Mouse (Mus musculus): ENCODE measurements around the gene Hist1h3d.
A peak's percentile ranks its signal among the peaks of the same experiment; 100 is the strongest.
"Not testable (repeated sequence)": the region's sequence is repeated elsewhere in the genome, so short reads cannot be mapped to it uniquely, and the experiment has no call there.

Hist1h3d gene

GRCm38 (mm10) chr13:23575271-23575851, at the start of gene Hist1h3d:
Hist1h3d (plus strand) TSS chr13:23575763.
- DNase-seq: peak; percentile 53

- no peak for DNase-seq
Observed at GRCm38 (mm10) chr13:23525901-23526300, 49.7 kb upstream of the Hist1h3d start.

DNA sequence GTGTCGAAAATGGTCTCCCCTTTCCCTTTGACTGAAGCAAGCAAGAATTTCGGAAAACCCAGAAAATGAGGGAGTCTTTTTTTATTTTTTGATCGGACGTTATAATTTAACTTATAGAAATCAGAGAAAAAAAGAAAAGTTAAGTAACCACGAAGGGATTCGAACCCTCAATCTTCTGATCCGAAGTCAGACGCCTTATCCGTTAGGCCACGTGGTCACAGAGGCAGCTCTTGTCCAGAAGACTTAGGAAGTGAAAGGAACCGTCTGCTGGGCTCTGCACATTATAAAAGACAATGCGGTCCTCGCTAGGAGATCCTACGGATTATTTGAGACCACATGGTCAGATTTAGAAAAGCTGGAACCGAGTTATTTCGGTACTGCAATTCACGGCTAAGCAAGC, 49.3 kb upstream of the Hist1h3d start:
- DNase-seq: peak; percentile 96

DNA sequence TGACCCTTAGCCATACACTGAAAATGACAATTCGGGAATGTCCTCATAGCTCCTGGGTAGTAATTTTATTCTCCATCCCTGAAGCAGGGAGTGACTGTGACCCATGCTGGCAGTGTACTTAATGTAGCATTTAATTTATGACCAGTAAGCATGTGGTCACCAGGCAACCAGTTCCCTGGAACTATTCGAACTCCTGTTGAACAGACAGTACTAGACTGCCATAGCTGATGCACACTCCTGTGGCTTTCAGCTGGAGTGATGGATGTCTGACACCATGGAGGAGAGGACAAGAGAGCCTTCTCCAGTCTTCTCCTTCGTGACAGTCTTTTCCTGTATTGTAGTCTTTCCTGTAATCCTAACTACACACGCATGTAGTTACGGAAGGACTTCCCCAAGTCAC, 46.6 kb upstream of the Hist1h3d start:
- no peak for DNase-seq

- peak; percentile 39 for DNase-seq
Observed at GRCm38 (mm10) chr13:23529480-23530165, 45.9 kb upstream of the Hist1h3d start.

DNA sequence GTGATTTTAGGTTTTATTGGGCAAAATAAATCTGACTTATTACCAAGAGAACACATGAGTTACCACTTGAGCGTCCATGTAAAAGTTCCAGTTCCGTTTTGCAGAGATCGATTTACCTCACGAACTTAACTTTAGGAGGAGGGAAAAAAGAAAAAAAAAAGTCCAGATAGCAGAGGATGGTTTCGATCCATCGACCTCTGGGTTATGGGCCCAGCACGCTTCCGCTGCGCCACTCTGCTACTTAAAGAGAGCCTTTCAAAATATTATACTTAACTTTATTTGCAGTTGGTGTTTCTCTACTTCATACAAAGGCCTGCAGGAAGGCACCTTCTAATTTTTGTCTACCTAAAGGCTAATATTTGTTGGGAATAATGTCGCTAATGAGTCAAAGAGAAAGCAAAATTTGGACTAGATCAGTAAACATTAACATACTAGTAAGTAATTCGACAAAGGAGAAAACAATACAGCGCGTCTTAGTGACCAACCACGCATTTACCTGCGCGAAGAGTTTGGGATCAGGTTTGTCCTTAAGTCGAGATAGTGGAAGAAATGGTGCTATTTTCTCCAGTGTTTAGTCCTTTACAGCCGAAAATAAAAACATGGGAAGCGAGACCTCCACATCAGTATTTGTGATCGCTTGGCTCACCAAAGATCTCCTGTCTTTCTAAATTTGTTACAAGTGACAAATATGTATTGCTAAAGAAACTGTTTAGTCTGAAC, 45.2 kb upstream of the Hist1h3d start:
- peak; percentile 87 for DNase-seq

- peak; percentile 100 for DNase-seq
Observed at GRCm38 (mm10) chr13:23530901-23531875, 44.4 kb upstream of the Hist1h3d start, which contains the start of gene Hist1h4h. Hist1h4h (plus strand) TSS chr13:23531050.

DNA sequence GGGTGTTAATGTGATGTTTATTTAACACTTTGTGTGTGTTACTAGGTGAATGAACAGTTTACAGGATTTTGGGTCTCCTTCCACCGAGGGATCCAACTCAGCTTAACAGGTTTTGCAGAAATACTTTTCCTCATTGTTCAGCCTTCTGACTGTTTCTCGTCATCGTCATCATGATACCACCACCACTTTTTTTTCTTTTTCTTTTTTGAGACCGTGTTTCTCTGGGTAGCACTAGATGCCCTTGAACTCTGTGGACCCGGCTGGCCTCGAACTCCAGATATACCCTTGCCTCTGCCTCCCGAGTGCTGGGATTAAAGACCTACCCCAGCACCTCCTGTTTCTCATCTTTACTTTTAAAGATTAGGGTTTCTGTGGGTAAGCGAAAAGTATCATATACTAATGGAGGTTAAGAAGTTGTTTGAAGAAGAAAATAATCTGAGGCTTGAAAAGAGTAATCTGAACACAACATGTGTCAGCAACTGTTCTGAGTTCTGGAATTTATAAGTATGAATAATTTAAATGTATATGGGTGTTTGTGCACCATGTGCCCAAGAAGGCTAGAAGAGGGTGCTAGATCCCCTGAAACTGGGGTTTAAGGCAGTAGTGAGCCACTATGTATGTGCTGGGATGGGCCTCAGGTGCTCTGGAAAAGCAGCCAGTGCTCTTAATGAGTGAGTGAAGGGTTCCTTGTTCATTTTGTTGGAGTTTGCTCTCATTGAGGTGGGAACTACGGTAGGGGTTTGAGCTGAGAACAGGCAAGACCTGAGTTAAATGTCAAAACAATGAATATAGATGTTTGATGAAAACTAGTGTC, 43.1 kb upstream of the Hist1h3d start:
- peak; percentile 50 for DNase-seq

GRCm38 (mm10) chr13:23533560-23534367, 41.8 kb upstream of the Hist1h3d start, which contains the start of gene Hist1h2af:
Hist1h2af (plus strand) TSS chr13:23533906.
- DNase-seq: peak; percentile 86

- DNase-seq: no peak
Observed at GRCm38 (mm10) chr13:23534368-23535131, 41.0 kb upstream of the Hist1h3d start.

DNA sequence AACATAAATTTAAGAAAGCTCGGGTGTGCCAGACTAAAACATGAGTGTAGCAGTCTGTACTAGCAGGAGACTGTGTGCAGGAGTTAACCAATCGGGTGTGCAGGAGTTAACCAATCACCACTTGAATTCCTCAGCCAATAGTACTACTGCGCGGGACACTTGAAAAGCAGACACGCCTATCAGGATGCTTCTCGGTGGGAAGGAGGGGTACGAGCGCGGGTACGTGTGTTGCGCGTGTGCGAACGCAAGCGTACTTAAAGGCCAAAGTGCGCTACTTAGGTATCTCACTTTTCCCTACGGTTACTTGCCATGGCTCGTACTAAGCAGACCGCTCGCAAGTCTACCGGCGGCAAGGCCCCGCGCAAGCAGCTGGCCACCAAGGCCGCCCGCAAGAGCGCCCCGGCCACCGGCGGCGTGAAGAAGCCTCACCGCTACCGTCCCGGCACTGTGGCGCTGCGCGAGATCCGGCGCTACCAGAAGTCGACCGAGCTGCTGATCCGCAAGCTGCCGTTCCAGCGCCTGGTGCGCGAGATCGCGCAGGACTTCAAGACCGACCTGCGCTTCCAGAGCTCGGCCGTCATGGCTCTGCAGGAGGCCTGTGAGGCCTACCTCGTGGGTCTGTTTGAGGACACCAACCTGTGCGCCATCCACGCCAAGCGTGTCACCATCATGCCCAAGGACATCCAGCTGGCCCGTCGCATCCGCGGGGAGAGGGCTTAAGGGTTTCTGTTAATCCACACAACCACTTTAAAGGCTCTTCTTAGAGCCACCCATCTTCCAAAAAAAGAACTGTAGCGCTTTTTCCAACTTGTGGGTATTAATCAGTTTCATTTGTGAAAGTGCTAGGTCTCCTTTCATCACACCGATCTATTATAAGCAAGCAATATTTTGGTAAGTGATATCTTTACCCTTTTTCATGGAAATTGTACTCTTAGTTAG, 40.2 kb upstream of the Hist1h3d start, which contains the start of gene Hist1h3g:
Gene Hist1h3g, plus strand, starts transcription at position 286 of the 939 bp plus-strand sequence.
- peak; percentile 90 for DNase-seq

DNA sequence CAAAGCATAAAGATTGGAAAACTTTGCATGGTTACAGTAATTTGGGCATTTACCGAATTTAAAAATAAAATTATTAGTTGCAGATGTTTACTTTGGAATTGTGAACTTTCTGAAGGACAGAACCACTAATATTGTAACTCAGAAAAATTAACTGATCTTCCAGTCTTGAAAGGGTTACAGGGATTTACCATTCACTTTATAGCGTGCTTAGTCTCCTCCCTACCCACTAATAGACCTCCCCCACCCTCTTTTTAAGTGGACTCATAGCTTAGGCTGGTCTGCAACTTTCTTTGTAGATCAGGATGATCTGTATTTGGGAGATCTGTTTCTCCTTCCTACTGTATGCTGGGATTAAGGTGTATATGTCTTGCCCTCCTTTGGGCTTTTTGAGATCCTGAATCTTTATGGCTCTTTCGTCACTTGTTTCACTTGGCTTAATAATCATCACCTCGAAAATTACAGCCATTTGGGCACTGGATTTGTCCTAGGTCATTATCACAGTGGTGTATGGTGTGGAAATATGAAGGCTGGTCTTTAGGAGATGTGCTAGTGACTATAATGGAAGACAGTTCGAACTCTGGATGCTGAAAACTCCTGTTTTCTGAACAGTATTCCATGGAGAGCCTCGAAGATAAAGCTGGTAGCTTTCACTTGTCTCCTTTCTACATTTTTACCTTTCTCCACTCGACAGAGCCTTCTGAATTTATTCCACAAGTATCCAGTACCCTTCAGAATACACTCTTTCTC, 39.3 kb upstream of the Hist1h3d start:
- DNase-seq: no peak

DNA sequence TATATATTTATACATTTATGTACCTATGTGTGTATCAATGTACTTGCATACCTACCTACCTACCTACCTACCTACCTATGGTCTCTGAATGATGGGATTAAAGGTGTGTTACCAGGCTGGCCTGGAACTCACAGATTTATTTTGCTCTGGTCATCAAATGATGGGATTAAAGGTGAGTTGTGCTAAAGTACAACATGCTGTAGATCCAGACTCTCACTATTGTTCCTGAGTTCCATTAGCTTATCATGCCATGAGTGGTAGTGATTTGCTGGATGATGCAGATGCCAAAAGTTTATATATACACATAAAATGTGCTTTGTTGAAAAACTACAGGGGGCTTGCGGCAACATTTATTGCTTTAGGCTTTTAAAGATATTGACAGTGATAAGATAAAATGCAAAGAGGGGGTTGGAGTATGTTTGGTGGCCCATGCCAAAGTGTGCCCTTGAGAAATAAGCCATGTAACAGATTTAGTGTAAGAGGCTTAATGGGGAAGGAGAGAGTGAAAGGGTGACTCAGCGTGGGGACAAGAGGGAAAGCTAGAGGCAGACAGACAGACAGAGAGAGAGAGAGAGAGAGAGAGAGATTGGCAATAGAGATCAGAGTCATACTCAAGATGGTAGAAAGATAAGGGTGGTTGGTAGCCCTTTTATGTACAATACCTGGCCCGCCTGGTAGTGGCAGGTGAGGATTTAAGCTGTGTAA, 38.4 kb upstream of the Hist1h3d start:
- no peak for DNase-seq

GRCm38 (mm10) chr13:23538249-23538648, 37.3 kb upstream of the Hist1h3d start:
- no peak for DNase-seq

DNA sequence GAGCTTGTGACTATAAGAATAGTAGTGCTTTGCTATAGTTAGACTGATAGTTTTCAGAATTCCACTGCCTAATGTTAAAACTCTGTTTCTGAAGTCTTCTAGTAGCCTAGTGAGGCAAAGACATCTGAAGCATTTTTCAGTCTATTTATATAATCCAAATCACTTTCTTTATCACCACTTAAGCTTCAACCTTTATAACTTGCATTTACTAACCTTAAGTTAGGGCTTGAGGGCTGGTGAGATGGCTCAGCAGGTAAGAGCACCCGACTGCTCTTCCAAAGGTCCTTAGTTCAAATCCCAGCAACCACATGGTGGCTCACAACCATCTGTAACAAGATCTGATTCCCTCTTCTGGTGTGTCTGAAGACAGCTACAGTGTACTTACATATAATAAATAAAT, 35.7 kb upstream of the Hist1h3d start:
- not testable (repeated sequence) for DNase-seq

- no peak for DNase-seq
Observed at GRCm38 (mm10) chr13:23541497-23541896, 34.1 kb upstream of the Hist1h3d start.

Data from cerebellum, adult 9-10 months (tissue).